Mouse (Mus musculus) CH12F3 (cell line): Measurements from ENCODE around the gene Gvin1.
"Not testable (repeated sequence)": the region's sequence is repeated elsewhere in the genome, so short reads cannot be mapped to it uniquely, and the experiment has no call there.

Experiments
- in situ Hi-C: fragments of 300-500 bp; cut with MboI; formaldehyde crosslinking; loops from 2 replicates; pipeline ENCODE4 v1.14.3; 2020; ENCODE audit warnings: low sequenced_read_pairs

Gene Gvin1

GRCm38 (mm10) chr7:106215177-106215576, at the start of gene Gvin1:
Gene Gvin1, minus strand, starts transcription at chr7:106215326.
- in situ Hi-C loops, result not testable (repeated sequence)

- in situ Hi-C loops, result no loop called here
These were observed 36.9 kb upstream of the Gvin1 start for GRCm38 (mm10) chr7:106251844-106252517.

DNA sequence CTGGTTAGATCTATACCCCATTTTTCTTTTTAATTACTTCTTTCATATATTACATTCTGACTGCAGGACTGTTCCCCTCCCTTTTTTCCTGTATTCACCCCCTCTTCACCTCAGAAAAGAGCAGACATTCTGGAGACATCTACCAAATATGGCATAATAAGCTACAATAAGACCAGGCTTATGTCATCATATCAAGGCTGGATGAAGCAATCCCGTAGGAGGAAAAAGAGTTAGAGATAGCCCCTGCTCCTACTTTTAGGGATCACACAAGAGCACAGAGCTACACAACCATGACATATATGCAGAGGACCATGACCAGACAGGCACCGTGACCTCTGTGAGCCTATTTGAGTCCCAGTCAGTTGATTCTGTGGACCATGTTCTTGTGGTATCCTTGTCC, 33.8 kb upstream of the Gvin1 start:
- in situ Hi-C loops, result no loop called here

- in situ Hi-C loops, result no loop called here
These were observed 33.1 kb upstream of the Gvin1 start for GRCm38 (mm10) chr7:106248245-106248644.

- in situ Hi-C loops, result no loop called here
These were observed 30.5 kb upstream of the Gvin1 start for GRCm38 (mm10) chr7:106245601-106246000.

GRCm38 (mm10) chr7:106240484-106241275, 25.6 kb upstream of the Gvin1 start:
- in situ Hi-C loops, result not testable (repeated sequence)

GRCm38 (mm10) chr7:106237192-106237465, 22.0 kb upstream of the Gvin1 start:
- in situ Hi-C loops, result no loop called here

DNA sequence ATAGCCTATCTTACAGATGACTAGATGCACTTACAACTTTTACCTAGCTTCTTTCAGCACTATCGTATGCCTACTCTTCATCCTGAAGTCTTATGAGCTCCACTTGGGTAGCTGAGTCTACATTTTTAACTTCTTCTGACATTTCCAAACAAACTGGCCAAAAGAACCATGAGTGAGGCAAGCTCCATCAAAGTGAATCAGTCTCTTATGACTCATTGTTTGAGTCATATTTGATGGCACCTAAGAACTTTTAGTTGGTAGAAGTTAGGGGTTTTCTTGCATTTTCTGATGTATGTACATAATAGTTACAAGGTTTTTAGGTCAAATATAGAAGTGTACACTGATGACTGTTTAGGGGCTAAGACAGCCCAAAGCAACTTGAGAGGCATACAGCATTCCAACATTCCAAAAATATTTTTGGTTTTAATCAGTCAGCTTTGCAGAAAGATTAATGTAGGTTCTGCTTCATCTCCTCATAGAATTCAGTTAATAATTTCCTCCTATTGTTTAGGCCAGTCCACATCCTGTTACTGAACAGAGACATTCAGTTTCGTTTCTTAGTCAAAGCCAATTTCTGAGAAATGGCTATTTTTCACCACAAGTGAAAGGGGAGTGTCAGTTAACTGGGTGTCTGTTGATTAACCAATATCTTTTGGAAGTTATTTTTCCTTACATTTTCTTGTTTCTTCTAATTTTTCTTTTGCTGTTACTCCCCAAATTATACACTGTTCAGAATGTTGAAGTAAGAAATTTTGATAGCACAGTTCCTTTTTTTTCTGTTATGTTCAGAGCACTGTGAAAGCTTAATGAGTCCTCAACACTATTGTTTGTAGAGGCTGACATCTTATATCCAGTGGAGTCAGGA, 21.4 kb upstream of the Gvin1 start:
- in situ Hi-C loops, result no loop called here

DNA sequence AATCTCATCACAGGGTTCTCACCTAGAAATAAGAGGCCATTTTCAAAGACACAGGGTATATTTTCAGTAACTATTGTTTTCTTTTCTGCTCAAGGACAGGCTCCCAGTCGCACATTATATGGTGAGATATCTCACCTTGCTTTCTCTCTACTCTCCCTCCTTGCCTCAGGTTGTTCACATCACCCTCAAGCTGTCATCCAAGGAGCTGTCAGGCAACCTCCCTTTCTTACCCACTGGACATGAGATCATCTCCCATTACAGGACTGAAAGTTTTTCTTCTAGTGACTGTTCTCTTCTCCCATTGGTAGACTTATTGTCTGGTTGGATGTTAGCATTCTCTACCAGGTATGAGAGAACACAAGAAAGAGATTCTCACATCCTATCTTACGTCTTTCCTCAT, 20.5 kb upstream of the Gvin1 start:
- in situ Hi-C loops, result no loop called here

DNA sequence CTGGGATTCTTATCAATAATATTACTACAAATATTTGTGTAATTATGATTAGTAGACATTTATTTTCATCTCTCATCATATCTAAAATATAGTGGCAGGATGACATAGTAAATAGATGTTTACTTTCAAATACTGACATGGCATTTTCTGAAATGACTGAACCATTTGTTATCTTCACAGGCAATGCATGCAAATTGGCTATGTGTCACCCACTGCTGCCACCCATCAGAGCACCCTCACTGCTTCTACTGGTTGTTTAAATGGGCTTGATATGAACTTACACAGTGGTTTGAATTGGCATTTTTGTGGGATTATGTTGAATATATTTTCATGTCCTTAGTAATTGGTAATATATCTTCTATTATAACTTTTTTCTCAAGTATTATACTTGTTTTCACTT, 784 bp upstream of the Gvin1 start:
- in situ Hi-C loops, result not testable (repeated sequence)

- in situ Hi-C loops, result not testable (repeated sequence)
These were observed 1.4 kb downstream of the Gvin1 start for GRCm38 (mm10) chr7:106213770-106214169.

DNA sequence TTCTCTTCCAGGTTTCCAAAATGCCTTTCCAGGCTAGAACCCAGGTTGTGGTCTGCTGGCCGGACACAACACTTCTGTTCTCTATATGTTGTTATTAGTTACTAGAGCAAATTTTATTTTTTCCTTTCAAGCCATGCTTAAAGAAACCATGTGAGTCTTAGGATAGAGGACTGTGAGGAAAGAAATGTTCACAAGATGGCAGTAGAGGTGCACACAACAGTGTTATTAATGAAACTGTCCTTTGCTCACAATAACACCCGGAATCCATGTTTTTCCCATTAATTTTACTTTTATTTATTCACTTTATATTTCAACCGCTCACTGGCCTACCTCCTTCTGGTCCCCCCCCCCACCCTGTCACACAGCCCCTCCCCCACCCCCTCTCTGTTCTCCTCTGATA, 8.5 kb downstream of the Gvin1 start:
- in situ Hi-C loops, result not testable (repeated sequence)

DNA sequence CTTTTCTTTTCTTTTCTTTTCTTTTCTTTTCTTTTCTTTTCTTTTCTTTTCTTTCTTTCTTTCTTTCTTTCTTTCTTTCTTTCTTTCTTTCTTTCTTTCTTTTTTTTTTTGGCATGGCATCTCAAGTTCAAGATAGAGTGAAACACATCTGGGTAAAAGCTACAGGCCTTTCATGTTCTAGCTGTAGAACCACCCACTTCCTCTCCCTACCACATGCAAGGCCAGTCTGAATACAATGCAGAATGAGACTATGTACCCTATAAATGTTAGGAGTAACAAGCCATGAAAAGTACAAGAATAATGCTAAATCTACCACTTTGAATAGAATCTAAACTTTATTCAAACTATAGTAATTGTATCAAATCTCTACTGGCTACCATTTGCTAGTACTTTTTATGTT, 38.1 kb downstream of the Gvin1 start:
- in situ Hi-C loops, result not testable (repeated sequence)

- in situ Hi-C loops, result not testable (repeated sequence)
These were observed 69.9 kb downstream of the Gvin1 start for GRCm38 (mm10) chr7:106145013-106145754.

GRCm38 (mm10) chr7:106141128-106141895, 73.8 kb downstream of the Gvin1 start:
- in situ Hi-C loops, result not testable (repeated sequence)

DNA sequence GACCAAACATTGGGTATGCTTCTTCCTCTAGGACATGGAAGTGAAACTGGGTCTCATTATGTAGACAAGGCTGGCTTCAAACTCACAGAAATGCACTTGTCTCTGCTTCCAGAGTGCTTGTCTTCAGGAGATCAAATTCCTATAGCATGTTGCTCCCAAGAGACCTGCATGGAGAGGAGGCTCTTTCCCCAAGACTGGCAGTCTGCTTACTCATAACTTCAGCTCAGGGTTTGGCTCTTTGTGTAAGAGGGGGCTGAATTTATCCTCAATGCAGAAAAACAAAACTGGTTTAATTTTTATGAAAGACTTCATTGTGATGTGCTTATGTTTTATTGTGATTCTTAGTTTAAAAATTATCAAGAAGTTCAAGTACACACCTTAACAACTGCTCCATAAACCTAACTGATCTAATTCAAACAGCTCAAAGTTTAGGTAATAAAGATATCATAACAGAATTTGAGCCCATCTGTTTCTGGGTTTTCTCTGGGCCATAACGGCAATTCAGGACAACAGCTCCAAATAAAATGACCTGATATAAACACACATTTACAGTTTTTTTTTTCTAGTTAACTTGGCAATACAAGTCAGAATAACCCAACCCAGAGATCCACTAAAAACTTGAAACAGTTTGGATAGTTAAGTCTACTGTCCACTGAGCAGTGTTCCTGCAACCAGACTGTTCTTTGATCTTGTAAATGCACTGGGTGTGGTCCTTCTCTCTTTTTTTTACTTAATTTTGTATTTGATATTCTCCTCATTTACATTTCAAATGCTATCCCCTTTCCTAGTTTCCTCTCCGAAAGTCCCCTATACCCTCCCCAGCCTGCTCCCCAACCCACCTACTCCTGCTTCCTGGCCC, 97.8 kb downstream of the Gvin1 start:
- in situ Hi-C loops, result not testable (repeated sequence)
